Mouse (Mus musculus): ENCODE results near the gene Pigl. TPM values are rescaled to one million over a fixed set of nuclear protein-coding genes. Genes with fewer than 3 reads are reported as not detected.

Gene Pigl
- polyA plus RNA-seq, 1 experiment from 2014 or later, result 8.5 TPM

DNA sequence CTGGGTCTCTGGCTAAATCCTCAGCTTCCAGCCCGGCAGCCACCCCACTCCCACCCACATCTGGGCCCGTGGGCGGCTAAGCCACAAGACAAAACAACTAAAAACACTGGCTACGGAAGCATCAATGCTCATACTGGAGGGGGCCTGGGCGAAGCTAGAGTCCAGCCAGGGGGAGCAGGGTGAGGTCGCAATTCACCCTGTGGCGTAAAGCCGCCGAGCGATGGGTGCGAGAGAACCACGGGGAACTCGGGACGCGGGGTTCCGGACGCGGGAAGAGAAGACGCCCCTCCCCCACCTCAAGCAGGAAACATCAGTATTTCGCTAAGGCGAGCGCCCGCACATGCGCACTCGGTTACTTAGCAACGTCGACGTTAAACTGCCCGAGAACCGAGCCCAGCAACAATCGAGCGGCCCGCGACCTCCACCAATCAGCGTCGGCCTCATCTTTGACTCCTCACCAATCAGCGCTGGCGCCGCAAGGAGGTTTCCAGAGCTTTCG lies 92.5 kb downstream of the Pigl start, which contains the start of gene Ubb:
TSS of gene Ubb (plus strand) at position 445 of the 499 bp plus-strand sequence.
- Histone ChIP-seq H3K36me3 (peaks cover 29% of the 10 kb centered on the region), H3K4me1 (peaks cover 35% of the 10 kb centered on the region), H3K9me3 (no peaks in the 10 kb centered on the region), H3K9ac (peak within 1 kb of the TSS; percentile 98), H3K4me3 (peak within 1 kb of the TSS; percentile 84), H3K4me2 (peak within 1 kb of the TSS; percentile 93), H3K27ac (replicated peaks) (peak within 1 kb of the TSS; percentile 98), H3K27me3 (replicated peaks) (no peaks in the 10 kb centered on the region)
- whole genome bisulfite sequencing, result under 1% methylated on average over 40 of the region's 40 CpGs
- ATAC-seq (ENCODE audit: extremely low read depth, insufficient number of reproducible peaks, low FRiP score, low TSS enrichment), result peak; percentile 92

DNA sequence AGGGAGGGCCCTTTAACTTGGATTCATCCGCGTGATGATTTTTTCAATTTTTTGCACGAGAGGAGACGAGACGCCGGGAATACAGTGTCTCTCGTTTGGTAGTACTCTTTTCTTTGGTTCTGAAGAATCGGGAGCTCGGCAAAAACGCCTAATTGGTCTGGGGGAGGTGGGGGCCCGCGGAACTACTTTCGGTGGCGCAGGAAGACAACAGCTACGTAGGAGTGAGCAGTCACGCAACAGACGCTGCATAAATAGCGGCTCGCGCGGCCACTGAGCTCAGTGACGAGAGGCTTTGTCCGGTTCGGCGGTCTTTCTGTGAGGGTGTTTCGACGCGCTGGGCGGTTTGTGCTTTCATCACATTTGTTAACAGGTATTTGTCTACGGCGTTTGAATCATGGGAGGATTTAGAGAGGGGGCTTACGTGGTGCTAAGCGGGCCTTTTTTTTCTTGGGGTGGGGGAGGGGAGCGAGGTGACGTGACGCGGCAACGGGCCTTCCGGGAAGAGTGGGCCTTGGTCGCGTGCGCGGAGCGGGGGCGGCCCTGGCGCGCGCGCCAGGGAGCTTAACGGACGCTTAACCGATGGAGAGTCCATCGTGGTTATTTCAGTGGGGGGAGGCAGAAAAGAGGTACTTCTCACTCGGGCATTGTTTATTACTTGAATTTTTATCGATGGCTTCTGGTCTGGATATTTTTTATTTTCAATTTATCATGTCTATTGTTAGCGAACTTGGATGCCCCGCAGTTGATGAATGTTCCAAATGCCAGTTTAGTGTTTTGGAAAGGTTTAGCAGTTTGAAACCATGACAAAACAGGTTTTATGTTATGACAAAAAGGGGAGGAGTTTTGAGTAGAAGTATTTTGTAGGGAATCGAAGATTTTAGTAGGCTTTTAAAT lies 93.2 kb downstream of the Pigl start:
- H3K27ac ChIP-seq (replicated peaks), result peak overlapping the region; percentile 98
- H3K4me1 ChIP-seq, result peaks cover 37% of the 10 kb centered on the region
- H3K36me3 ChIP-seq, result peaks cover 32% of the 10 kb centered on the region
- peak overlapping the region; percentile 91 for H3K9ac ChIP-seq
- H3K4me2 ChIP-seq, result peak overlapping the region; percentile 93
- ATAC-seq (ENCODE audit: extremely low read depth, insufficient number of reproducible peaks, low FRiP score, low TSS enrichment), result peak; percentile 62
- H3K9me3 ChIP-seq, result no peaks in the 10 kb centered on the region
- H3K4me3 ChIP-seq, result peak overlapping the region; percentile 84
- WGBS, result under 1% methylated on average over 58 of the region's 58 CpGs
- H3K27me3 ChIP-seq (replicated peaks), result no peaks in the 10 kb centered on the region

DNA sequence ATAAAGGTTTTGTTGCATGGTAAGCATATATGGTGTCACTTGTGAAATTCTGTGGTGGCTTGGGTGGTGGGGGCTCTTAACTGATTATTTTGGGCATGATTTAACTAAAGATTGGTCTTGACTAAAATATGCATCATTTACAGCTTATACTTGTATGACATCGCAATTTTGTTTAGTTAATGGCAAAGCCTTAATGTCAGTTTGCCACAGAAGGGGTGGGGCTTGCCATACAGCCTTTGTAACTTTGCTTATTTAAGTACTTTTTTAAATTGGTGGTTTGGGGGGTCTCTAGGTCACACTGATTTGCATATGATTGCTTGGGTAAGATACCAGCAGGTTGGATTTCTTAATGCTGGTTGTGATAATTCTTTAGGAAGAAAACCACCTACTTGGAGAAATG lies 94.9 kb downstream of the Pigl start:
- no peaks in the 10 kb centered on the region for H3K27me3 ChIP-seq (replicated peaks)

DNA sequence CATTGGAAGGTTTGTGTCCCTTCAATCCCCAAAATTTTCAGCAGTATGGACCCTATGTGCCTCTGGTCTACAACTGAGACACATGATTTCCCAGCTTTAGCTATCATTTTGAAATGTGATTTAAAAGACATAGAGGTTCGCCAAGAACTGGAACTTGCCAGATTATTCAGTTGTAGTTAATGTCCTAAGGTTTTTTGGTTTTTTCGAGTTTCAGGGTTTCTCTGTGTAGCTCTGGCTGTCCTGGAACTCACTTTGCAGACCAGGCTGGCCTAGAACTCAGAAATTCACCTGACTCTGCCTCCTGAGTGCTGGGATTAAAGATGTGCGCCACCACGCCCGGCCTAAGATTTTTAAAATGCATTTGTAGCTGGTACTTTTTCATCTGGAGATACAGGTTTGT lies 95.4 kb downstream of the Pigl start:
- no peaks in the 10 kb centered on the region for H3K27me3 ChIP-seq (replicated peaks)
- peak overlapping the region; percentile 67 for H3K4me3 ChIP-seq
- peaks cover 32% of the 10 kb centered on the region for H3K36me3 ChIP-seq
- H3K4me2 ChIP-seq, result peak overlapping the region; percentile 97
- 81% methylated on average over 5 of the region's 5 CpGs for WGBS
- no peak for ATAC-seq (ENCODE audit: extremely low read depth, insufficient number of reproducible peaks, low FRiP score, low TSS enrichment)
- peaks cover 37% of the 10 kb centered on the region for H3K4me1 ChIP-seq
- peak overlapping the region; percentile 85 for H3K9ac ChIP-seq
- H3K9me3 ChIP-seq, result no peaks in the 10 kb centered on the region
- H3K27ac ChIP-seq (replicated peaks), result no peak overlapping the region; the same call in 1 of the 2 replicates

More for the DNA sequence above, 94.9 kb downstream of the Pigl start:
- Histone ChIP-seq H3K36me3 (peaks cover 32% of the 10 kb centered on the region), H3K27ac (replicated peaks) (no peak overlapping the region), H3K4me1 (peaks cover 37% of the 10 kb centered on the region), H3K9ac (peak overlapping the region; percentile 85), H3K4me3 (peak overlapping the region; percentile 67), H3K9me3 (no peaks in the 10 kb centered on the region), H3K4me2 (peak overlapping the region; percentile 97)
- ATAC-seq (ENCODE audit: extremely low read depth, insufficient number of reproducible peaks, low FRiP score, low TSS enrichment), result no peak
- WGBS, result 26% methylated on average over 1 of the region's 1 CpGs

DNA sequence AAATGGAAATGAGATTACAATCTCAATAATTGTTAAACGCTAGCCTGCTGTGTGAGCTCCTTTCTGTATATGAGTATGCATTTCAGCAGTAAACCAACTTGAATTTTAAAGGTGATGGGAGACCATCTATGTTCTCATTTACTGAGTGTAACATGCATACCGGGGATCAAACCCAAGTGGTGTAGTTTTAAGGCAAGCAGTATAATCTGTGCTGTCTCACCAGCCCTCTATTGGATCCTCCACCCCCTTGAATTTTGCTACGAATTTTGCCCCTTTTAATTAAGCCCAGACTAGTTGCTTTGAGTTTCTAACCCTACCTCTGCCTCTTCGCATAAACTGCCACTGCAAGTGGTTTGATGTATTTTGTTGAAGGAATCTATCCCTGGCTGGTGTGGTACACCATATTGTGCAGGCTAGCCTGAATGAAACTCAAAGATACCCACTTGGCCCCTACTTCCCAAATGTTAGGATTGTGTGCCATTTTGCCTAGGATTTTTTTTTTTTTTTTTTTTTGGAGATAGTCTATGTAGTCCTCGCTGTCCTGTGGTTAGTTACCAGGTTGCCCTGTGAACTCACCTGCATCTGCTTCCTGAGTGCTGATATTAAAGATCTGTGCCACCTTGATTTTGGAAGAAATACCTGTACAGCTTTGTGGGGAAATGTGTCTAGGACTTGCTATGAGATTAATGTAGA lies 96.0 kb downstream of the Pigl start:
- no peaks in the 10 kb centered on the region for H3K27me3 ChIP-seq (replicated peaks)
- H3K4me2 ChIP-seq, result peak overlapping the region; percentile 97
- no peak for ATAC-seq (ENCODE audit: extremely low read depth, insufficient number of reproducible peaks, low FRiP score, low TSS enrichment)
- H3K36me3 ChIP-seq, result peaks cover 32% of the 10 kb centered on the region
- H3K4me3 ChIP-seq, result peak overlapping the region; percentile 67
- 70% methylated on average over 5 of the region's 5 CpGs for WGBS
- H3K9me3 ChIP-seq, result no peaks in the 10 kb centered on the region
- H3K4me1 ChIP-seq, result peaks cover 40% of the 10 kb centered on the region
- peak overlapping the region; percentile 85 for H3K9ac ChIP-seq
- H3K27ac ChIP-seq (replicated peaks), result 0 out of 2 replicates have a peak overlapping the region, but pooled peaks have one; percentile 28

DNA sequence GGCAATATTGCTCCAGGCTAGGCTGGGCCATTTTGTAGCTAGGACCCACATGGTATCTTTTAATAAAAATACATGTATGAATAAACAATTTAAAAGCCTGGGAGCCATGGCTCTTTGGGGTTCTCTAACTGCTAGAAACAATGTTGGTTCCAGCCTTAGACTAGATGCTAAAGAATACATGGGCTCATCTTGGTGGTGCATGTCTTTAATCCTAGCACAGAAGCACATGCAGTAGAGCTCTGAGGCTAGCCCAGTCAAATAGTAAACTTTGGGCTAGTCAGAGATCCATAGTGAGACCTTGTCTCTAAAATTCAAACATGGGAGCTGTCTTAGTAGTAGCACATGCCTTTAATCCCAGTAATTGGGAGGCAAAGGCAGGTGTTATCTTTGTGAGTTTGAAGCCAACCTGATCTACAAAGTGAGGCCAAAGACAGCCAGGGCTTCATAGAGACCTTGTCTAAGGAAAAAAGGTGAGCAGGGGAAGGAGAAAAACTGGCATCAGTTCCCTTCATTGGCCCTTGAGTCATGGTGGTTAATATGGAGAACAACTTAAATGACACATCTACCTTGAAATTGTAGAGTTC lies 96.8 kb downstream of the Pigl start:
- Histone ChIP-seq H3K4me3 (peak overlapping the region; percentile 67), H3K4me2 (peak overlapping the region; percentile 97), H3K36me3 (peaks cover 32% of the 10 kb centered on the region), H3K4me1 (peaks cover 36% of the 10 kb centered on the region), H3K9ac (peak overlapping the region; percentile 85; the same call in 1 of the 2 replicates), H3K27me3 (replicated peaks) (no peaks in the 10 kb centered on the region), H3K27ac (replicated peaks) (peak overlapping the region; percentile 28; the same call in 1 of the 2 replicates), H3K9me3 (no peaks in the 10 kb centered on the region)
- ATAC-seq (ENCODE audit: extremely low read depth, insufficient number of reproducible peaks, low FRiP score, low TSS enrichment), result no peak

DNA sequence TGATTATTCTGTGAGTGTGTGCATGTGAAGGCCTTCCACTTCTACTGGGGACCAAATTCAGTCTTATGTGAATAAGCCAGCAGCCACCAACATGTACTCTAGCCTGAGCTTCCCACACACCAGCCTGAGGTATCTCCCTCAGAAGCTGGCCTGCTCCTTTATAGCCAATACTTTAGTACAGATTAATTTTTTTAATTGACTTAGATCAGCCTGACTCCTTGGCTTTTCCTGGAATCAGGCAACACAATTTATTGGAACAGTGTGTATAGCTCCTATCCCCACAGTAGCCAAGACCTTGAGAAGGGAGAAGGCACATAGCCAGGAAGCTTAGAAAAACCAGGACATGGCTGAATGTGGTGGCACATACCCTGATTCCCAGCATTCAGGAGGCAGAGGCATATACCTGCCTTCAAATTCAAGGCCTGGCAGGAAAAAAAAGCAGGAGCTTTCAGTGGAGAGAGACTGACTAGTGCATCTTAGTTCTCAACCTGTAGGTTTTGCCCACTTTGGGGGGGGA lies 97.7 kb downstream of the Pigl start:
- peak overlapping the region; percentile 7; the same call in 1 of the 2 replicates for H3K9ac ChIP-seq
- H3K4me1 ChIP-seq, result peaks cover 36% of the 10 kb centered on the region
- no peak overlapping the region for H3K27ac ChIP-seq (replicated peaks)
- peaks cover 32% of the 10 kb centered on the region for H3K36me3 ChIP-seq
- peak overlapping the region; percentile 67 for H3K4me3 ChIP-seq
- no peak for ATAC-seq (ENCODE audit: extremely low read depth, insufficient number of reproducible peaks, low FRiP score, low TSS enrichment)
- no peaks in the 10 kb centered on the region for H3K27me3 ChIP-seq (replicated peaks)
- H3K4me2 ChIP-seq, result peak overlapping the region; percentile 97
- no peaks in the 10 kb centered on the region for H3K9me3 ChIP-seq

DNA sequence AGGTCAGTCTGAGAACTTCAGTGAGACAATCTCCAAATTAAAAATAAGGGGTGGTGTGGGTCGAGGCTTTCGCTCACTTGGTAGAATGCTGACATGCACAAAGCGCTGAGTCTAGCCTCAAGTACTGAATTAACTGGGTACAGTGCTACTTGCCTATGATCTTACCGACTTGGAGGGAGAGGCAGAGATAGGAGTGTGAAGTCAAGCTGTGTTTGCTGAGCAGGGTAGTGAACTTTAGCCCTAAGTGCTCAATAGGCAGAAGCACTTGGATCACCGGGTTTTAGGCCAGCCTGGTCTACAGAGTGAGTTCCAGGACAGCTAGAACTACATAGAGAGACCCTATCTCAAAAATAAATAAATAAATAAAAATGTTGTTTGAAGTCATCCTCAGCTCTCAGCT lies 98.9 kb downstream of the Pigl start:
- Histone ChIP-seq H3K4me1 (peaks cover 36% of the 10 kb centered on the region), H3K9ac (no peak overlapping the region), H3K9me3 (no peaks in the 10 kb centered on the region), H3K27ac (replicated peaks) (no peak overlapping the region), H3K4me3 (0 out of 2 replicates have a peak overlapping the region, but pooled peaks have one; percentile 3), H3K36me3 (peaks cover 32% of the 10 kb centered on the region), H3K4me2 (peak overlapping the region; percentile 97), H3K27me3 (replicated peaks) (0 out of 2 replicates have a peak, but pooled peaks cover 4% of the 10 kb centered on the region)
- 54% methylated on average over 5 of the region's 5 CpGs for WGBS
- no peak for ATAC-seq (ENCODE audit: extremely low read depth, insufficient number of reproducible peaks, low FRiP score, low TSS enrichment)

DNA sequence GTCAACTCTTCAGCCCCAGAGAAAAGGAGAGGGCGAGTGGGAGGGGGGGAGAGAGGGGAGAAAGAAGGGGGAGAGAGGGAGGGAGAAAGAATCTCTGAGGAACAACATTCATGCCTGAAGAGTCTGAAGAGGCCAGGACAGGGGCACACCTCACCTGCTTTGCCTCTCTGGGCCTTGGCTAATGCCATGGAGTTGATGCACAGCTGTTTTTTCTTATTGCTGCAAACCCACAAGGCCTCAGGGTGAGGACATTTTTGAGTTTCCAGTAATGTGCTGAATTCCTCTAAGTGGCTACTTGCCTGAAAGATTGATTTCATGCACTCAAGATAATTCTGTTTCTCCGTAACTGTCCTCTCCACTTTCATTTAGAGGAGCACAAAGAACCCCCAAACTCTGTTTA lies 99.9 kb downstream of the Pigl start:
- Histone ChIP-seq H3K36me3 (peaks cover 29% of the 10 kb centered on the region), H3K27ac (replicated peaks) (no peak overlapping the region), H3K4me2 (no peak overlapping the region), H3K9ac (no peak overlapping the region), H3K27me3 (replicated peaks) (0 out of 2 replicates have a peak, but pooled peaks cover 4% of the 10 kb centered on the region), H3K9me3 (no peaks in the 10 kb centered on the region), H3K4me1 (peaks cover 35% of the 10 kb centered on the region), H3K4me3 (no peak overlapping the region)
- ATAC-seq (ENCODE audit: extremely low read depth, insufficient number of reproducible peaks, low FRiP score, low TSS enrichment), result no peak
- 77% methylated on average over 2 of the region's 2 CpGs for WGBS

DNA sequence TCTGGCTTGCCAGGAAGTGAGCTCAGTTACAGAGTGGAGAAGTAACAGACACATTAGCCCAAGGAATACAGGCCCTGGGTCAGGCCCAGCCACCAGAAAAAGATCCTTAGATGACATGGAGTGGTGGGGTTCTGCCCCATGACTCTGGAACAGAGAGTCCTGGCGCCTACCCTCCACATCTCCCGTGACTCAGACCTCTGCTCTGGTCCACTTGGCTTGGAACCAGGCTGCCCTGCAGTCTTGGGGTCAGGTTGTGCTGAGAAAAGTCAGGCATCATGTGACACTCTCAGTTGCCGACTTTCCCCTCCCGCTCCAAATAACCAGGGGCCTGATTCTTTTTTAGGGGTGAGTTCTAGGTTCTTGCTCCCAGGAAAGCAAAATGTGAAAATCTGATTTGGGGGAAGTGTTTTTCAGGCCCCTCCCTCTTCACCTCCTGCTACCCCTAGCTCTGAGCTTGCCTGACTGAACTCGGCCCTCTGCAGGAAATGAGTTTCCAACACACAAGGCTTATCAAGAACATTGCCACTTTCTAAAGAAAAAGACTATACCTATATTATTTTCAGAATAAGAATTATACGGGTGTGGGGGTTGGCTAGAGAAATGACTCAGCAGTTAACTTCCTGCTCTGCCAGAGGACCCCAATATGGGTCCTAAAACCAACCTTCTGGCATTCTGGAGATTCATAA lies 100.8 kb downstream of the Pigl start:
- Histone ChIP-seq H3K9me3 (no peaks in the 10 kb centered on the region), H3K27me3 (replicated peaks) (0 out of 2 replicates have a peak, but pooled peaks cover 4% of the 10 kb centered on the region), H3K36me3 (peaks cover 19% of the 10 kb centered on the region), H3K4me2 (no peak overlapping the region), H3K4me1 (peaks cover 26% of the 10 kb centered on the region), H3K4me3 (no peak overlapping the region), H3K9ac (no peak overlapping the region), H3K27ac (replicated peaks) (no peak overlapping the region)
- ATAC-seq (ENCODE audit: extremely low read depth, insufficient number of reproducible peaks, low FRiP score, low TSS enrichment), result no peak
- 32% methylated on average over 6 of the region's 6 CpGs for WGBS

Data from heart, embryonic 13.5 days (tissue).